Mouse (Mus musculus) cerebellum, postnatal 36 days (tissue): ENCODE results near the gene Nrarp.

ENCODE experiments used
- DNase-seq, 2 experiments: peaks; one replicate each; pipeline ENCODE4 v3.0.0; 2021 to 2022; ENCODE audit warnings: mixed read lengths in 2 of 2

Nrarp gene

GRCm38 (mm10) chr2:25196172-25196954 lies 15.8 kb downstream of the Nrarp start, which contains the start of gene Tor4a:
Gene Tor4a (minus strand): TSS chr2:25196886.
- DNase-seq, result peak in 1 of 2 experiments; percentile 6

- no peak for DNase-seq
Measured at GRCm38 (mm10) chr2:25197191-25197590, 16.6 kb downstream of the Nrarp start.

GRCm38 (mm10) chr2:25197946-25198345 lies 17.4 kb downstream of the Nrarp start:
- DNase-seq, result no peak

- DNase-seq, result no peak
Measured at GRCm38 (mm10) chr2:25200631-25201030, 20.1 kb downstream of the Nrarp start.

GRCm38 (mm10) chr2:25203631-25204214 lies 23.2 kb downstream of the Nrarp start:
- DNase-seq, result no peak

GRCm38 (mm10) chr2:25207593-25207992 lies 27.0 kb downstream of the Nrarp start:
- no peak for DNase-seq

GRCm38 (mm10) chr2:25210686-25211085 lies 30.1 kb downstream of the Nrarp start:
- peak in 1 of 2 experiments; percentile 29 for DNase-seq

GRCm38 (mm10) chr2:25211121-25211670 lies 30.6 kb downstream of the Nrarp start, which contains the start of gene Nelfb:
Gene Nelfb (minus strand): TSS chr2:25211489.
- DNase-seq, result peak; percentile 87 to 89

- no peak for DNase-seq
Measured at GRCm38 (mm10) chr2:25213266-25213865, 32.8 kb downstream of the Nrarp start.

GRCm38 (mm10) chr2:25214444-25214843 lies 33.9 kb downstream of the Nrarp start, which contains the start of gene Stpg3:
Gene Stpg3 (minus strand): TSS chr2:25214637.
- DNase-seq, result no peak

- no peak for DNase-seq
Measured at GRCm38 (mm10) chr2:25217666-25218065, 37.1 kb downstream of the Nrarp start.

GRCm38 (mm10) chr2:25218445-25218844 lies 37.9 kb downstream of the Nrarp start, which contains the start of gene Fam166a:
Gene Fam166a (plus strand): TSS chr2:25218745.
- no peak for DNase-seq

GRCm38 (mm10) chr2:25221331-25221772 lies 40.8 kb downstream of the Nrarp start:
- DNase-seq, result no peak

GRCm38 (mm10) chr2:25223681-25224491 lies 43.3 kb downstream of the Nrarp start:
- DNase-seq, result peak in 1 of 2 experiments; percentile 72

GRCm38 (mm10) chr2:25224492-25224765 lies 43.9 kb downstream of the Nrarp start, which contains the start of gene Tubb4b:
Gene Tubb4b (minus strand): TSS chr2:25224702.
- no peak for DNase-seq

- DNase-seq, result peak; percentile 97
Measured at GRCm38 (mm10) chr2:25224766-25225752, 44.5 kb downstream of the Nrarp start.

GRCm38 (mm10) chr2:25225811-25226379 lies 45.3 kb downstream of the Nrarp start:
- no peak for DNase-seq

GRCm38 (mm10) chr2:25226864-25227263 lies 46.3 kb downstream of the Nrarp start:
- DNase-seq, result peak in 1 of 2 experiments; percentile 30

- no peak for DNase-seq
Measured at GRCm38 (mm10) chr2:25227406-25227805, 46.8 kb downstream of the Nrarp start.

GRCm38 (mm10) chr2:25228431-25228889 lies 47.9 kb downstream of the Nrarp start:
- peak; percentile 81 to 86 for DNase-seq
